Mouse (Mus musculus): ENCODE data around the gene D430019H16Rik.

Gene D430019H16Rik

GRCm38 (mm10) chr12:105539649-105540048, 86.0 kb downstream of the D430019H16Rik start:
- DNase-seq (ENCODE audit: low read depth): peak; percentile 19

DNA sequence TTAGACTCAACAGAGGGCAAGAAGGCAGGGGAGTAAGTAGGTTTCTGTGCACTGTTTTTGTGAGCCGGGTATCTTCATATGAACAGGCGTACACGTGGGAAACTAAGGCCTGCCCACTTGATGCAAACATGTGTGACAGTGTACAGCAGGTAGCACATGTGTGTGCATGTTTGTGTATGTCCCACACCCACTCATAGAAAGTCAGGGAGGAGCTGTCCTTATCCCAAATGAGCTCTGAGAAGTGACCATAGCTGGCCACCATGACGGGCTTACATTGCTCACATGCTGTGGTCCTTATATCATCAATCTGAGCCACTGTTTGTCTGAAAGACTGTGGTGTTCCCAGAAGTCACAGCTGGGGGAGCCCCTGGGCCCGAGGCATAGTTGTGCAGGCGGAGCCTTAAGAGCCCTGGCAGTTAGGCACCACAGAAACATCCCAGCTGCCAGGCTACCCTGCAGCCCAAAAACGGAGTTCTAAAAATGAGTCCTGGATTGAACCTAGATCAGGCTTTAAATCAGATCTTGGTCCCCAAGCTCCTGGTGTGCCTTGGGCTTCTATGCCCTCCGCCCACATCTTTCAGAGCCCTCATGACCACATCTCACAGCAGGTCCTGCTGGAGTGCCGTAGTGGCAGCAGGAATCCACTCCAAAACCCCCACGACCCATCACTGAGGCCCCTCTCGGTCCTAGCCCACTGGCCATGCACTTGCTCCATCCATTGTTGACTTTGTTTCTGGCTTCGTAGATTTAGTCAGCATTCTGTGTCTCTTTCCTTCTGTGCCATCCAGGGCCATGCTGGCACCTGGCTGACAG, 88.1 kb downstream of the D430019H16Rik start:
- no peak for DNase-seq (ENCODE audit: low read depth)

DNA sequence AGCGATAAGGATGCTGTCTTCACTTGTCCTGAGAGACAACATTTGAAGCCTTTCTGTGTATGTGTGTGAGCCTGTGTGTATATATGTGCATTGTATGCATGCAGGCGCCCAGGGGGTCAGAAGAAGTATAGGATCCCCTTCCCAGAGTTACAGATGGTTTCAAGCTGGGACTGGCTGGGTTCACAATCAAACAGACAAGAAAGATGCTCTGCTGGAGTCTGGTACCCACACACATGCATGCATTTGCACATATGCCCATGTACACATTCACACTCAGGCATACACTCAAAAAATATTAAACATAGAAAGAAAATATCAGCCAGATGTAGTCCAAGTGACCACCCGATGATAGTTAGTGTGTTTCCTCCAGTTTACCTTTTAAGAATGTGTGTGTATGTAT, 88.9 kb downstream of the D430019H16Rik start:
- no peak for DNase-seq (ENCODE audit: low read depth)

All from c-Kit-positive CD71-negative TER-119-negative erythroid progenitor cells, embryonic 14.5 days (primary cell).